Mouse (Mus musculus) lung, adult 2 months (tissue): ENCODE measurements around the gene Cldn5.

Source experiments
- CTCF ChIP-seq: fragments of 200-500 bp; IDR thresholded peaks from 2 replicates; pipeline ENCODE4 v1.5.1; 2011; ENCODE audit warnings: mild to moderate bottlenecking, low read length, control low read depth; ENCODE audit not compliant: insufficient read depth
- POLR2A ChIP-seq: fragments of 200-500 bp; IDR thresholded peaks from 2 replicates; pipeline ENCODE4 v1.6.1; 2011; ENCODE audit warnings: low read depth, mild to moderate bottlenecking, control low read depth, low read length, borderline replicate concordance; ENCODE audit errors: extremely low read depth

GRCm38 (mm10) chr16:18796645-18797044 lies 20.0 kb downstream of the Cldn5 start:
- TF ChIP-seq CTCF (no peak), POLR2A (no peak)
